Mouse (Mus musculus): ENCODE measurements around the gene Cpsf6.

GRCm38 (mm10) chr10:117323782-117324181 lies 56.0 kb downstream of the Cpsf6 start:
- TF ChIP-seq POLR2A (IDR thresholded peaks at IDR 0.05; ENCODE audit: borderline replicate concordance, control insufficient read depth, low read depth, low read length) (no peak), CTCF (IDR thresholded peaks at IDR 0.05; ENCODE audit: control insufficient read depth, insufficient read depth, low read length) (no peak)
